14 mouse cellular contexts compared by ENCODE assay signal in genomic region chr13:56109703-56110102, GRCm38 (mm10). TPM values are rescaled to one million over a fixed set of nuclear protein-coding genes. Genes with fewer than 3 reads are reported as not detected.
DNase-seq lines count a peak whose midpoint lies in the region; ATAC-seq lines count a peak whose summit lies in the region.
"Had no signal": no experiment of that assay in that cellular context is flagged by ENCODE, and none has a peak within 500 bp of the region (broad histone marks: within the 10 kb centered on the region; RNA-seq: fewer than 3 reads in every experiment).

No protein-coding gene starts in this region.

- WGBS in heart, embryonic 10.5 days = 76% methylated on average over 4 of the region's 4 CpGs
- 64% methylated on average over 4 of the region's 4 CpGs for WGBS in kidney, embryonic 16.5 days
- WGBS in limb, embryonic 13.5 days = 68% methylated on average over 4 of the region's 4 CpGs

- H3K9me3 ChIP-seq in heart, embryonic 10.5 days = no peaks in the 10 kb centered on the region
- no peaks in the 10 kb centered on the region for H3K9me3 ChIP-seq in kidney, embryonic 16.5 days (ENCODE audit: low read length)
- no peaks in the 10 kb centered on the region for H3K9me3 ChIP-seq in limb, embryonic 13.5 days
- H3K9me3 ChIP-seq: liver, embryonic 13.5 days had no signal

- 0 out of 2 replicates have a peak overlapping the region, but pooled peaks have one; percentile 15 for H3K9ac ChIP-seq in kidney, embryonic 16.5 days (replicated peaks; ENCODE audit: low read length)
- no peak overlapping the region for H3K9ac ChIP-seq in limb, embryonic 13.5 days
- H3K9ac ChIP-seq: liver, embryonic 13.5 days had no signal

- ATAC-seq in kidney, embryonic 16.5 days (ENCODE audit: low FRiP score, low TSS enrichment) = no peak
- no peak for ATAC-seq in limb, embryonic 13.5 days (ENCODE audit: low FRiP score, low read depth)

- no peak overlapping the region for H3K4me2 ChIP-seq in kidney, embryonic 16.5 days (replicated peaks; ENCODE audit: low read depth, low read length)
- no peak overlapping the region; the same call in 1 of the 2 replicates for H3K4me2 ChIP-seq in limb, embryonic 13.5 days (replicated peaks)
- H3K4me2 ChIP-seq: liver, embryonic 13.5 days had no signal

- peaks cover 84% of the 10 kb centered on the region for H3K4me1 ChIP-seq in heart, embryonic 10.5 days
- H3K4me1 ChIP-seq in kidney, embryonic 16.5 days (ENCODE audit: insufficient read depth, low read length) = peaks cover 78% of the 10 kb centered on the region
- H3K4me1 ChIP-seq in limb, embryonic 13.5 days = peaks cover 85% of the 10 kb centered on the region

- H3K27me3 ChIP-seq in heart, embryonic 10.5 days (ENCODE audit: insufficient read depth, poor library complexity, severe bottlenecking) = no peaks in the 10 kb centered on the region
- no peaks in the 10 kb centered on the region for H3K27me3 ChIP-seq in kidney, embryonic 16.5 days (ENCODE audit: insufficient read depth, low read length)
- no peaks in the 10 kb centered on the region for H3K27me3 ChIP-seq in limb, embryonic 13.5 days
- H3K27me3 ChIP-seq: liver, embryonic 13.5 days had no signal

- H3K4me3 ChIP-seq in heart, embryonic 10.5 days = no peak overlapping the region
- no peak overlapping the region for H3K4me3 ChIP-seq in kidney, embryonic 16.5 days (ENCODE audit: low read length)
- no peak overlapping the region for H3K4me3 ChIP-seq in limb, embryonic 13.5 days
- H3K4me3 ChIP-seq: left cerebral cortex, adult 2 months; liver, embryonic 13.5 days had no signal

- intact Hi-C loops in heart, postnatal 25 days (cut with DNase I) = loop anchor here (5.0 kb wide), 1 partner anchor 43 kb away; no protein-coding TSS in a partner anchor

- DNase-seq in heart, embryonic 10.5 days (ENCODE audit: low spot score) = no peak
- DNase-seq in heart, postnatal 25 days (ENCODE audit: low spot score) = no peak
- DNase-seq in kidney, postnatal 14 days = no peak
- peak; percentile 67 for DNase-seq in ZHBTc4 (ENCODE audit: low read depth, low spot score)
- DNase-seq in layer of hippocampus, postnatal 36 days = no peak
- DNase-seq in urinary bladder, adult 18-20 months (ENCODE audit: low spot score in 2 of 2) = no peak
- DNase-seq: adrenal gland, adult 2 months; B cell, adult 2 months; gastrocnemius, postnatal 36 days; kidney, adult 8-10 months; liver, embryonic 13.5 days had no signal

- peaks cover 51% of the 10 kb centered on the region for H3K36me3 ChIP-seq in heart, embryonic 10.5 days
- peaks cover 2% of the 10 kb centered on the region; the same call in 1 of the 2 replicates for H3K36me3 ChIP-seq in kidney, embryonic 16.5 days (ENCODE audit: insufficient read depth, low read length)
- peaks cover 61% of the 10 kb centered on the region for H3K36me3 ChIP-seq in limb, embryonic 13.5 days

- peak overlapping the region; percentile 86 for H3K27ac ChIP-seq in heart, embryonic 10.5 days
- H3K27ac ChIP-seq in kidney, embryonic 16.5 days (ENCODE audit: low read length) = peak overlapping the region; percentile 36
- peak overlapping the region; percentile 15; the same call in 1 of the 2 replicates for H3K27ac ChIP-seq in limb, embryonic 13.5 days
- H3K27ac ChIP-seq: left cerebral cortex, adult 2 months; liver, embryonic 13.5 days had no signal

RNA-seq across cellular contexts. Expression of gene H2afy, which starts 26.5 kb away (rescaled TPM):
- polyA plus RNA-seq in heart, embryonic 10.5 days (2016; fragmentation: Nextera tagmentation; extraction: Ambion mirVana) = 134 and 287 TPM in 2 replicates
- 10 to 100 TPM; 50.9 to 53.9 TPM for total RNA-seq in heart, postnatal 25 days (2021)
- 367 and 386 TPM in 2 replicates for polyA plus RNA-seq in kidney, embryonic 16.5 days (2015; fragmentation: Nextera tagmentation; extraction: Ambion mirVana)
- 422 and 433 TPM in 2 replicates for polyA plus RNA-seq in limb, embryonic 13.5 days (2015; fragmentation: Nextera tagmentation; extraction: Ambion mirVana)
- total RNA-seq in layer of hippocampus, postnatal 36 days (2021) = 100 to 1,000 TPM; 120 to 128 TPM

Comparison
In these comparisons a context has a peak if more than half of its experiments do, and no peak if none do; other contexts are left out.
1. H3K27ac ChIP-seq: peak in every context shown above with its lines; median percentile 86 in heart, embryonic 10.5 days; 36 in kidney, embryonic 16.5 days; 15 in limb, embryonic 13.5 days.